Mouse (Mus musculus) testis, adult 2 months (tissue): Measurements from ENCODE around the gene Vac14. TPM values are rescaled to one million over a fixed set of nuclear protein-coding genes. Genes with fewer than 3 reads are reported as not detected.
A peak's percentile ranks its signal among the peaks of the same experiment; 100 is the strongest.

Experiments used
- H3K27ac ChIP-seq: fragments of 200-500 bp; 2 replicates; pipeline ENCODE4 v1.5.1; 2012; ENCODE audit warnings: low read depth, low read length; ENCODE audit not compliant: control insufficient read depth, insufficient read depth
- H3K27me3 ChIP-seq: fragments of 200-500 bp; 2 replicates; pipeline ENCODE4 v1.6.1; 2012; ENCODE audit warnings: mild to moderate bottlenecking, low read length, moderate library complexity; ENCODE audit not compliant: control insufficient read depth, insufficient read depth
- H3K36me3 ChIP-seq: fragments of 200-500 bp; 2 replicates; pipeline ENCODE4 v1.6.1; 2012; ENCODE audit warnings: mild to moderate bottlenecking, low read length; ENCODE audit not compliant: control insufficient read depth, insufficient read depth
- H3K4me1 ChIP-seq: fragments of 200-500 bp; 2 replicates; pipeline ENCODE4 v1.6.1; 2012; ENCODE audit warnings: low read length; ENCODE audit not compliant: control insufficient read depth, insufficient read depth
- H3K4me3 ChIP-seq: fragments of 200-500 bp; 2 replicates; pipeline ENCODE4 v1.5.1; 2012; ENCODE audit warnings: low read depth, mild to moderate bottlenecking, low read length, moderate library complexity, mixed read lengths; ENCODE audit not compliant: control insufficient read depth
- CTCF ChIP-seq: fragments of 200-500 bp; IDR thresholded peaks from 2 replicates; pipeline ENCODE4 v1.5.1; 2012; ENCODE audit warnings: low read depth, mild to moderate bottlenecking, inconsistent platforms, low read length, moderate library complexity; ENCODE audit not compliant: control insufficient read depth, insufficient read depth, insufficient replicate concordance
- POLR2A ChIP-seq: fragments of 200-500 bp; IDR thresholded peaks from 2 replicates; pipeline ENCODE4 v1.6.1; 2012; ENCODE audit warnings: low read depth, mild to moderate bottlenecking, inconsistent platforms, low read length, moderate library complexity; ENCODE audit not compliant: control insufficient read depth
- polyA plus RNA-seq: library from polyadenylated mRNA; depleted of rRNA; stranded (reverse); fragments of >200 nt; gene quantifications from 2 replicates; pipeline ENCODE4 v1.2.3, GENCODE M21; 2012

Vac14 gene
- polyA plus RNA-seq, 1 experiment: 11.8 TPM

GRCm38 (mm10) chr8:110619208-110619574, 806 bp downstream of the Vac14 start:
- Histone ChIP-seq H3K4me3 (peak overlapping the region; percentile 97; the same call in 1 of the 2 replicates), H3K36me3 (no peaks in the 10 kb centered on the region), H3K27me3 (no peaks in the 10 kb centered on the region), H3K4me1 (peaks cover 9% of the 10 kb centered on the region), H3K27ac (no peak overlapping the region)
- TF ChIP-seq POLR2A (no peak), CTCF (no peak)

- no peak overlapping the region for H3K27ac ChIP-seq
- H3K27me3 ChIP-seq: no peaks in the 10 kb centered on the region
- TF ChIP-seq POLR2A (no peak), CTCF (no peak)
- peaks cover 9% of the 10 kb centered on the region for H3K4me1 ChIP-seq
- no peaks in the 10 kb centered on the region for H3K36me3 ChIP-seq
- H3K4me3 ChIP-seq: no peak overlapping the region
Measured at GRCm38 (mm10) chr8:110619919-110620318, 1.5 kb downstream of the Vac14 start.

GRCm38 (mm10) chr8:110626431-110626830, 8.0 kb downstream of the Vac14 start:
- Histone ChIP-seq H3K4me1 (no peaks in the 10 kb centered on the region), H3K4me3 (no peak overlapping the region), H3K27me3 (no peaks in the 10 kb centered on the region), H3K36me3 (no peaks in the 10 kb centered on the region), H3K27ac (no peak overlapping the region)
- TF ChIP-seq CTCF: no peak
- TF ChIP-seq POLR2A: no peak

GRCm38 (mm10) chr8:110629245-110630063, 11.1 kb downstream of the Vac14 start:
- H3K4me1 ChIP-seq: no peaks in the 10 kb centered on the region
- H3K4me3 ChIP-seq: no peak overlapping the region
- H3K27me3 ChIP-seq: no peaks in the 10 kb centered on the region
- no peaks in the 10 kb centered on the region for H3K36me3 ChIP-seq
- TF ChIP-seq CTCF (peak; percentile 20; the same call in 1 of the 2 replicates), POLR2A (no peak)
- H3K27ac ChIP-seq: no peak overlapping the region

GRCm38 (mm10) chr8:110630079-110630478, 11.7 kb downstream of the Vac14 start:
- Histone ChIP-seq H3K27me3 (no peaks in the 10 kb centered on the region), H3K27ac (no peak overlapping the region), H3K4me1 (no peaks in the 10 kb centered on the region), H3K4me3 (no peak overlapping the region), H3K36me3 (no peaks in the 10 kb centered on the region)
- TF ChIP-seq POLR2A (no peak), CTCF (no peak)

- H3K27me3 ChIP-seq: no peaks in the 10 kb centered on the region
- H3K27ac ChIP-seq: no peak overlapping the region
- TF ChIP-seq POLR2A: no peak
- no peak for TF ChIP-seq CTCF
Measured at GRCm38 (mm10) chr8:110630571-110631071, 12.2 kb downstream of the Vac14 start.

GRCm38 (mm10) chr8:110631201-110631600, 12.8 kb downstream of the Vac14 start:
- Histone ChIP-seq H3K27me3 (no peaks in the 10 kb centered on the region), H3K4me1 (no peaks in the 10 kb centered on the region), H3K4me3 (no peak overlapping the region), H3K27ac (no peak overlapping the region), H3K36me3 (no peaks in the 10 kb centered on the region)
- no peak for TF ChIP-seq POLR2A
- no peak for TF ChIP-seq CTCF

More at GRCm38 (mm10) chr8:110630571-110631071, 12.2 kb downstream of the Vac14 start:
- Histone ChIP-seq H3K4me3 (no peak overlapping the region), H3K36me3 (no peaks in the 10 kb centered on the region), H3K4me1 (no peaks in the 10 kb centered on the region)
